Mouse (Mus musculus) monocyte, adult 59 days (primary cell): ENCODE measurements around the gene Tmem87a. TPM values are rescaled to one million over a fixed set of nuclear protein-coding genes. Genes with fewer than 3 reads are reported as not detected.

Experiments
- total RNA-seq, 2 experiments: library from RNA; stranded (reverse); gene quantifications; one replicate each; pipeline ENCODE4 v1.2.4; 2023

Tmem87a gene
- 10 to 100 TPM; 37.7 to 42.7 TPM for total RNA-seq

GRCm38 (mm10) chr2:120403986-120404822 lies at the start of gene Tmem87a:
Gene Tmem87a (minus strand): TSS chr2:120404113.

GRCm38 (mm10) chr2:120403653-120403985 lies 294 bp downstream of the Tmem87a start, which contains the start of gene Ganc:
Gene Ganc (plus strand): TSS chr2:120403896.

GRCm38 (mm10) chr2:120352682-120353646 lies 50.9 kb downstream of the Tmem87a start, which contains the start of gene Vps39:
Gene Vps39 (minus strand): TSS chr2:120353137.

GRCm38 (mm10) chr2:120313976-120314375 lies 89.9 kb downstream of the Tmem87a start, which contains the start of gene Pla2g4f:
Gene Pla2g4f (minus strand): TSS chr2:120314165.

Other genes with a start within 250 kb of the Tmem87a start
- gene Ehd4, start 249.5 kb downstream of the Tmem87a start, total RNA-seq = 100 to 1,000 TPM; 178 to 188 TPM
- gene Pla2g4e, start 158.8 kb downstream of the Tmem87a start, total RNA-seq = not detected
- not detected for gene Pla2g4d, start 114.9 kb downstream of the Tmem87a start, total RNA-seq
- gene Pla2g4f, start 89.9 kb downstream of the Tmem87a start, total RNA-seq = under 1 TPM; 0.50 to 0.97 TPM
- 10 to 100 TPM; 37.5 to 67.9 TPM for gene Vps39, start 51.0 kb downstream of the Tmem87a start, total RNA-seq
- gene Ganc, start 217 bp downstream of the Tmem87a start, total RNA-seq = 10 to 100 TPM; 36.8 to 39.3 TPM
- gene Capn3, start 51.9 kb upstream of the Tmem87a start, total RNA-seq = under 1 TPM; 0.63 to 0.82 TPM
- gene Zfp106, start 159.7 kb upstream of the Tmem87a start, total RNA-seq = 100 to 1,000 TPM; 102 to 108 TPM
- gene Snap23, start 163.6 kb upstream of the Tmem87a start, total RNA-seq = 100 to 1,000 TPM; 111 to 112 TPM
- gene Haus2, start 205.3 kb upstream of the Tmem87a start, total RNA-seq = 10 to 100 TPM; 10.4 to 14.4 TPM
- gene Lrrc57, start 205.4 kb upstream of the Tmem87a start, total RNA-seq = 10 to 100 TPM; 15.9 to 18.6 TPM
- 10 to 100 TPM; 52.6 to 57.7 TPM for gene Stard9, start 225.0 kb upstream of the Tmem87a start, total RNA-seq